Mouse (Mus musculus) subcutaneous adipose tissue, adult 2 months (tissue): ENCODE data around the gene Skint7. TPM values are rescaled to one million over a fixed set of nuclear protein-coding genes. Genes with fewer than 3 reads are reported as not detected.

Experiments used
- polyA plus RNA-seq: library from polyadenylated mRNA; depleted of rRNA; stranded (reverse); fragments of >200 nt; gene quantifications from 2 replicates; pipeline ENCODE4 v1.2.3, GENCODE M21; 2012; ENCODE audit warnings: low replicate concordance; rRNA removed

Gene Skint7
- polyA plus RNA-seq, result not detected in 2 replicates

DNA sequence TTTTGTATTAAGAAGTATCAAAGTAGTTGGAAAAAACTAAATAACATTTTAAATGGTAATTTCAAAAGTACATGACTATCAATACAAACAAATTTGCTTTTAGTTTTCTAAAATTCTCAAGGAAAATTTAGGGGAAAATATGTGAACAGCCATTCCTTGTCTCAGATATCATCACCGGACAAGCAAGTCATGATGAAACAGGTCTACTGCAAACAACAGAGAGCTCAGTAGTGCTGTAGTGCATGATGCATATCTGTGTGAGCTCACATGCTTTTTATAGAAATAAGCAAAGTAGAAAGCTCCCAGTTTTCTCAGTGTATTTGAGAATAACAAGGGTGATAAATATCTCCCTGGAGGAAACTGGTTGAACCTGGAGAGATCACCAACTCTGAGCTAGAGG is at the start of gene Skint7:
Gene Skint7 (plus strand): TSS at position 301 of the 400 bp plus-strand sequence.

DNA sequence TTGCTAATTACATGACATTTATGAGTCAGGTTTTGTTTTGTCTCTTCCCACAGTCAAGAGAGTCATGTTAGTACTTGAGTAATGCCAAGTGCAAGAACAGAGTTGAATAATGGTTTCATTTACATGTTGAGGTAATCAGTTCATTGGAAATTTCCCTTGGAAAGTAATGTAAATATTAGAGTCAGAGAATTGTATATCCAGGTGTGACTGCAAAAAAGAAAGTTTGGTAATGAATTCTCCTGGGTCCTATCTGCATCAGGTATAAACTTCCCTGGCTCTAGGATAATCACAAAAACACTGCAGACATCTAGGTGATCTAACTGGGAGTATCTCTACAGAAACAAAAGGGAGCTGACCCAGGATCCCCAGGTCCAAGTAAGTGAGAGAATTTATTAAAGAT is 33.2 kb downstream of the Skint7 start, which contains the start of gene Skint1:
Gene Skint1 (plus strand): TSS at position 301 of the 400 bp plus-strand sequence.

Other genes with a start within 250 kb of the Skint7 start
- gene Slc5a9, start 70.0 kb upstream of the Skint7 start, polyA plus RNA-seq, result 0.11 and 2.2 TPM in 2 replicates
- gene Skint8, start 53.5 kb upstream of the Skint7 start, polyA plus RNA-seq, result not detected in 2 replicates
- gene Skint1, start 33.3 kb downstream of the Skint7 start, polyA plus RNA-seq, result not detected in 2 replicates
- not detected in 2 replicates for gene Skint4, start 99.1 kb downstream of the Skint7 start, polyA plus RNA-seq